Mouse (Mus musculus): ENCODE results near the gene Bcl11a.

GRCm38 (mm10) chr11:24110113-24110512 is 32.3 kb downstream of the Bcl11a start:
- TF ChIP-seq POLR2A (IDR thresholded peaks at IDR 0.05; ENCODE audit: insufficient read depth, low read depth, low read length) (no peak), CTCF (IDR thresholded peaks at IDR 0.05; ENCODE audit: insufficient read depth, low read depth, low read length) (no peak)
